Comparison of ENCODE assay signal across 7 mouse cellular contexts in genomic region chr2:31460025-31460571, GRCm38 (mm10). TPM values are rescaled to one million over a fixed set of nuclear protein-coding genes. Genes with fewer than 3 reads are reported as not detected.
DNase-seq lines count a peak whose midpoint lies in the region; ATAC-seq lines count a peak whose summit lies in the region.

No protein-coding gene starts in this region.

- peak overlapping the region; percentile 56 for H3K9ac ChIP-seq in embryonic facial prominence, embryonic 11.5 days (replicated peaks; ENCODE audit: low read length)
- peak overlapping the region; percentile 60; the same call in 1 of the 2 replicates for H3K9ac ChIP-seq in liver, embryonic 12.5 days

- peak overlapping the region; percentile 86 for H3K4me2 ChIP-seq in embryonic facial prominence, embryonic 11.5 days (ENCODE audit: low read depth, low read length)
- peak overlapping the region; percentile 68 for H3K4me2 ChIP-seq in liver, embryonic 12.5 days

- peaks cover 18% of the 10 kb centered on the region for H3K27me3 ChIP-seq in embryonic facial prominence, embryonic 11.5 days (ENCODE audit: control insufficient read depth, insufficient read depth, low read length)
- peaks cover 81% of the 10 kb centered on the region for H3K27me3 ChIP-seq in liver, embryonic 12.5 days (replicated peaks)

- no peaks in the 10 kb centered on the region for H3K36me3 ChIP-seq in embryonic facial prominence, embryonic 11.5 days (replicated peaks; ENCODE audit: control insufficient read depth, insufficient read depth, low read depth, low read length)
- H3K36me3 ChIP-seq in liver, embryonic 12.5 days: no peaks in the 10 kb centered on the region

- no peaks in the 10 kb centered on the region for H3K9me3 ChIP-seq in embryonic facial prominence, embryonic 11.5 days (replicated peaks; ENCODE audit: control insufficient read depth, low read length)
- H3K9me3 ChIP-seq in liver, embryonic 12.5 days (replicated peaks): no peaks in the 10 kb centered on the region

- no peaks in the 10 kb centered on the region for H3K4me1 ChIP-seq in embryonic facial prominence, embryonic 11.5 days (ENCODE audit: control insufficient read depth, insufficient read depth, low read length)
- peaks cover 27% of the 10 kb centered on the region for H3K4me1 ChIP-seq in liver, embryonic 12.5 days

- WGBS in embryonic facial prominence, embryonic 11.5 days: under 1% methylated on average over 47 of the region's 48 CpGs
- WGBS in liver, embryonic 12.5 days (ENCODE audit: insufficient replicate concordance): 2% methylated on average over 48 of the region's 48 CpGs

- peak; percentile 74 to 77 for DNase-seq in B cell, adult 2 months
- peak; percentile 87 for DNase-seq in CD4-positive, CD25-positive, alpha-beta regulatory T cell, adult 2 months (ENCODE audit: low read depth, low spot score)
- DNase-seq in embryonic facial prominence, embryonic 11.5 days (ENCODE audit: low spot score): peak; percentile 68
- DNase-seq in induced T-regulatory cell, adult 2 months (ENCODE audit: low read depth): peak; percentile 85
- DNase-seq in natural killer cell, adult 2 months (ENCODE audit: low spot score in 2 of 2): peak; percentile 67
- peak; percentile 79 for DNase-seq in thymus, postnatal 14 days

- H3K27ac ChIP-seq in embryonic facial prominence, embryonic 11.5 days (replicated peaks; ENCODE audit: low read depth, low read length): no peak overlapping the region
- H3K27ac ChIP-seq in liver, embryonic 12.5 days: peak overlapping the region; percentile 64

- peak overlapping the region; percentile 41 for H3K4me3 ChIP-seq in embryonic facial prominence, embryonic 11.5 days (ENCODE audit: low read depth, low read length)
- peak overlapping the region; percentile 47 for H3K4me3 ChIP-seq in liver, embryonic 12.5 days

- ATAC-seq in embryonic facial prominence, embryonic 11.5 days (replicated peaks; ENCODE audit: insufficient number of reproducible peaks, low FRiP score, low TSS enrichment, low read depth): 0 out of 2 replicates have a peak, but pooled peaks have one; percentile 26
- peak; percentile 49 for ATAC-seq in liver, embryonic 12.5 days

RNA-seq across cellular contexts. Expression of gene Ass1, which starts 9.9 kb away (rescaled TPM):
- 11.2 and 14.5 TPM in 2 replicates for polyA plus RNA-seq in embryonic facial prominence, embryonic 11.5 days (2014; fragmentation: Nextera tagmentation; extraction: Ambion mirVana)
- polyA plus RNA-seq in liver, embryonic 12.5 days (2016; fragmentation: Nextera tagmentation; extraction: Ambion mirVana): 58.9 and 59.9 TPM in 2 replicates
